Mouse (Mus musculus): ENCODE measurements around the gene Ntn4. TPM values are rescaled to one million over a fixed set of nuclear protein-coding genes. Genes with fewer than 3 reads are reported as not detected.

Ntn4 gene
- total and polyA plus RNA-seq, 3 experiments = not detected

- Histone ChIP-seq H3K79me2 (replicated peaks; ENCODE audit: control insufficient read depth, extremely low read depth, insufficient read depth, poor library complexity, severe bottlenecking) (no peaks in the 10 kb centered on the region), H3K9me3 (replicated peaks; ENCODE audit: low read length) (peaks cover 3% of the 10 kb centered on the region), H3K36me3 (replicated peaks in 1 of 2; ENCODE audit: control insufficient read depth in 1 of 2, insufficient read depth in 1 of 2, low read length in 1 of 2) (no peaks in the 10 kb centered on the region), H3K4me1 (ENCODE audit: control insufficient read depth in 1 of 2, insufficient read depth in 2 of 2) (peaks cover 0 to 5% of the 10 kb centered on the region in 2 experiments; a peak in 1 of 4 replicates), H3K4me3 (replicated peaks in 1 of 3; ENCODE audit: low read depth in 2 of 3, low read length in 2 of 3, poor library complexity in 1 of 3) (no peak overlapping the region), H3K4me2 (ENCODE audit: insufficient read depth, low read depth, poor library complexity, severe bottlenecking) (no peak overlapping the region), H3K27me3 (replicated peaks) (no peaks in the 10 kb centered on the region), H3K27ac (ENCODE audit: insufficient read depth, low read depth) (no peak overlapping the region), H3K9ac (ENCODE audit: insufficient read depth, low read depth) (no peak overlapping the region)
- DNase-seq (ENCODE audit: extremely low read depth) = no peak
- in situ Hi-C loops (cut with MboI; ENCODE audit: low pct_ligation_motif_present, low pct_unique_long_range_greater_than_20kb, low sequenced_read_pairs) (loop anchor here (10.0 kb wide), 1 partner anchor 162 kb away; no protein-coding TSS in a partner anchor), dilution Hi-C loops (cut with MboI; ENCODE audit: extremely low pct_ligation_motif_present, extremely low pct_unique_long_range_greater_than_20kb, low sequenced_read_pairs) (no loop called here)
- no peak for TF ChIP-seq EP300 (IDR thresholded peaks at IDR 0.05; ENCODE audit: low read length)
Observed at GRCm38 (mm10) chr10:93602309-93602708, 38.2 kb upstream of the Ntn4 start.

DNA sequence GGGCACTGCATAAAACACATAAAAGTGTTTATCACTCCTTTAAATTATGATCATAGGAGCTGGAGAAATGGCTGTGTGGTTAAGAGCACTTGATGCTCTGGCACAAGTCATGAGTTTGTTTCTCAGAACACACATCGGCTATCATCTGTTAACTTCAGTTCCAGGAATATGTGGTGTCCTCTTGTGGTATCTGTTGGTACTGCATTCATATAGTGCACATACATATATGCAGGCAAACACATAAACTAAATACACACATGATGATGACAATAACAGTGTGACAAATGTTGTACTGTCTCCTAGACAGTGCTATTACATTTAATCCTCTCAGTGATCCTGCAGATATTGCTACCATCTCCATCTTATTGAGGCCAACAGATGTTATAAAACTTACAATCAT is 37.2 kb upstream of the Ntn4 start:
- Histone ChIP-seq H3K4me2 (ENCODE audit: insufficient read depth, low read depth, poor library complexity, severe bottlenecking) (no peak overlapping the region), H3K4me3 (replicated peaks in 1 of 3; ENCODE audit: low read depth in 2 of 3, low read length in 2 of 3, poor library complexity in 1 of 3) (no peak overlapping the region), H3K9me3 (replicated peaks; ENCODE audit: low read length) (peaks cover 3% of the 10 kb centered on the region), H3K9ac (ENCODE audit: insufficient read depth, low read depth) (no peak overlapping the region), H3K27ac (ENCODE audit: insufficient read depth, low read depth) (no peak overlapping the region), H3K27me3 (replicated peaks) (no peaks in the 10 kb centered on the region), H3K79me2 (replicated peaks; ENCODE audit: control insufficient read depth, extremely low read depth, insufficient read depth, poor library complexity, severe bottlenecking) (no peaks in the 10 kb centered on the region), H3K4me1 (ENCODE audit: control insufficient read depth in 1 of 2, insufficient read depth in 2 of 2) (peaks cover 0 to 5% of the 10 kb centered on the region in 2 experiments; a peak in 1 of 4 replicates), H3K36me3 (replicated peaks in 1 of 2; ENCODE audit: control insufficient read depth in 1 of 2, insufficient read depth in 1 of 2, low read length in 1 of 2) (no peaks in the 10 kb centered on the region)
- TF ChIP-seq MXI1 (IDR thresholded peaks at IDR 0.05; ENCODE audit: low read depth, low read length) (no peak), CTCF (conservative IDR thresholded peaks at IDR 0.05 in 1 of 2, IDR thresholded peaks at IDR 0.05 in 1 of 2; ENCODE audit: low read depth in 2 of 2, low read length in 2 of 2) (0 out of 4 replicates have a peak, but pooled peaks of 1 of the 2 experiments have one; percentile 16)
- in situ Hi-C loops (cut with MboI; ENCODE audit: low pct_ligation_motif_present, low pct_unique_long_range_greater_than_20kb, low sequenced_read_pairs) = loop anchor here (10.0 kb wide), 1 partner anchor 162 kb away; no protein-coding TSS in a partner anchor
- dilution Hi-C loops (cut with MboI; ENCODE audit: extremely low pct_ligation_motif_present, extremely low pct_unique_long_range_greater_than_20kb, low sequenced_read_pairs) = no loop called here
- no peak for DNase-seq (ENCODE audit: extremely low read depth)

- dilution Hi-C loops (cut with MboI; ENCODE audit: extremely low pct_ligation_motif_present, extremely low pct_unique_long_range_greater_than_20kb, low sequenced_read_pairs) (no loop called here), in situ Hi-C loops (cut with MboI; ENCODE audit: low pct_ligation_motif_present, low pct_unique_long_range_greater_than_20kb, low sequenced_read_pairs) (loop anchor here (10.0 kb wide), 1 partner anchor 158 kb away; no protein-coding TSS in a partner anchor)
- Histone ChIP-seq H3K9me3 (replicated peaks; ENCODE audit: low read length) (peaks cover 6% of the 10 kb centered on the region), H3K9ac (ENCODE audit: insufficient read depth, low read depth) (no peak overlapping the region), H3K36me3 (replicated peaks in 1 of 2; ENCODE audit: control insufficient read depth in 1 of 2, insufficient read depth in 1 of 2, low read length in 1 of 2) (no peaks in the 10 kb centered on the region), H3K4me1 (ENCODE audit: control insufficient read depth in 1 of 2, insufficient read depth in 2 of 2) (no peaks in the 10 kb centered on the region), H3K27ac (ENCODE audit: insufficient read depth, low read depth) (no peak overlapping the region), H3K27me3 (replicated peaks) (no peaks in the 10 kb centered on the region), H3K79me2 (replicated peaks; ENCODE audit: control insufficient read depth, extremely low read depth, insufficient read depth, poor library complexity, severe bottlenecking) (no peaks in the 10 kb centered on the region), H3K4me2 (ENCODE audit: insufficient read depth, low read depth, poor library complexity, severe bottlenecking) (no peak overlapping the region), H3K4me3 (replicated peaks in 1 of 3; ENCODE audit: low read depth in 2 of 3, low read length in 2 of 3, poor library complexity in 1 of 3) (no peak overlapping the region)
- no peak for DNase-seq (ENCODE audit: extremely low read depth)
- no peak for TF ChIP-seq GABPA (IDR thresholded peaks at IDR 0.05; ENCODE audit: insufficient replicate concordance, low read depth, low read length)
- TF ChIP-seq MAFK (IDR thresholded peaks at IDR 0.05; ENCODE audit: insufficient replicate concordance, low read length) = no peak
- TF ChIP-seq MAZ (IDR thresholded peaks at IDR 0.05; ENCODE audit: low read depth, low read length) = no peak
- no peak for TF ChIP-seq ZC3H11A (IDR thresholded peaks at IDR 0.05; ENCODE audit: low read depth, low read length)
- TF ChIP-seq MAX (IDR thresholded peaks at IDR 0.05; ENCODE audit: low read length) = no peak
- no peak for TF ChIP-seq ELF1 (IDR thresholded peaks at IDR 0.05; ENCODE audit: low read depth, low read length)
- no peak for TF ChIP-seq ZKSCAN1 (IDR thresholded peaks at IDR 0.05; ENCODE audit: borderline replicate concordance, low read depth, low read length)
- no peak for TF ChIP-seq TBP (conservative IDR thresholded peaks at IDR 0.05; ENCODE audit: low read depth, low read length)
Observed at GRCm38 (mm10) chr10:93606326-93606725, 34.2 kb upstream of the Ntn4 start.

Data from CH12.LX (cell line).